Mouse (Mus musculus) erythroblast, embryonic 14.5 days (primary cell): ENCODE measurements at regions not wholly inside any gene's neighbourhood (a gene's known extent, or its start where the extent isn't known, plus 50 kb on each side); places are given as distances from the start of the nearest gene placed in this dataset.

Experiments
- H3K27me3 ChIP-seq: 2 replicates; pipeline ENCODE4 v1.6.1; 2012; ENCODE audit warnings: inconsistent platforms; ENCODE audit not compliant: control insufficient read depth
- H3K36me3 ChIP-seq: 2 replicates; pipeline ENCODE4 v1.6.1; 2012; ENCODE audit warnings: mild to moderate bottlenecking, inconsistent platforms; ENCODE audit not compliant: control insufficient read depth
- H3K4me1 ChIP-seq: 2 replicates; pipeline ENCODE4 v1.6.1; 2012; ENCODE audit warnings: inconsistent platforms; ENCODE audit not compliant: control insufficient read depth
- H3K4me3 ChIP-seq: replicated peaks from 2 replicates; pipeline ENCODE3; 2012; ENCODE audit warnings: moderate library complexity, mild to moderate bottlenecking, inconsistent platforms
- H3K9me3 ChIP-seq: 2 replicates; pipeline ENCODE4 v1.6.1; 2012; ENCODE audit warnings: low read length, inconsistent platforms, mixed read lengths; ENCODE audit not compliant: control insufficient read depth
- GATA1 ChIP-seq: IDR thresholded peaks from 2 replicates; pipeline ENCODE4 v1.6.1; 2012; ENCODE audit warnings: low read length, inconsistent platforms, mixed read lengths
- TAL1 ChIP-seq: IDR thresholded peaks from 3 replicates; pipeline ENCODE4 v1.6.1; 2012; ENCODE audit warnings: low read length, inconsistent platforms, mixed read lengths

DNA sequence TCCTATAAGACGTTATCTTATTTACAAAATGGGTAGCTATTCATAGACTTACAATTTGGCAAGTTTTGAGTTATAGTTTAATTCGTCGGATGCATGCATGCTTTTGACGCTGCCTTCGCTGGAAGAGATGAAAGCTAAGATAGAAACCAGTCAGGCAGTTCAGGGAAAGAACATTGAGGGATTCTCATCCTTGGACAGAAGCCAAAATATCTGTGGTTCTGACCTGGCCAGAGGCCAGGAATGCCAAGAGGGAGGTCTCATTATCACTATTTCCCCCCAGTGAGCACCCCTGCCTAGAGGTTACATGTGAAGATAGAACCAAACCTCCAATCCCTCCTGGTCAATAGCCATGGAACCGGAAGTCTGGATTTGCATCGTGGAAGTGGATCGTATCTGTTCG lies 167.1 kb upstream of the Ankrd55 start:
- Histone ChIP-seq H3K27me3 (peaks cover 33% of the 10 kb centered on the region), H3K36me3 (no peaks in the 10 kb centered on the region), H3K4me3 (no peak overlapping the region), H3K4me1 (no peaks in the 10 kb centered on the region; the same call in 1 of the 2 replicates), H3K9me3 (no peaks in the 10 kb centered on the region)
- TF ChIP-seq TAL1 (no peak), GATA1 (no peak)

GRCm38 (mm10) chr13:112122842-112123373 lies 165.3 kb upstream of the Ankrd55 start:
- no peaks in the 10 kb centered on the region for H3K36me3 ChIP-seq
- no peaks in the 10 kb centered on the region for H3K9me3 ChIP-seq
- H3K4me1 ChIP-seq = no peaks in the 10 kb centered on the region; the same call in 1 of the 2 replicates
- peaks cover 25% of the 10 kb centered on the region for H3K27me3 ChIP-seq
- no peak overlapping the region for H3K4me3 ChIP-seq
- no peak for TF ChIP-seq GATA1
- TF ChIP-seq TAL1 = no peak

DNA sequence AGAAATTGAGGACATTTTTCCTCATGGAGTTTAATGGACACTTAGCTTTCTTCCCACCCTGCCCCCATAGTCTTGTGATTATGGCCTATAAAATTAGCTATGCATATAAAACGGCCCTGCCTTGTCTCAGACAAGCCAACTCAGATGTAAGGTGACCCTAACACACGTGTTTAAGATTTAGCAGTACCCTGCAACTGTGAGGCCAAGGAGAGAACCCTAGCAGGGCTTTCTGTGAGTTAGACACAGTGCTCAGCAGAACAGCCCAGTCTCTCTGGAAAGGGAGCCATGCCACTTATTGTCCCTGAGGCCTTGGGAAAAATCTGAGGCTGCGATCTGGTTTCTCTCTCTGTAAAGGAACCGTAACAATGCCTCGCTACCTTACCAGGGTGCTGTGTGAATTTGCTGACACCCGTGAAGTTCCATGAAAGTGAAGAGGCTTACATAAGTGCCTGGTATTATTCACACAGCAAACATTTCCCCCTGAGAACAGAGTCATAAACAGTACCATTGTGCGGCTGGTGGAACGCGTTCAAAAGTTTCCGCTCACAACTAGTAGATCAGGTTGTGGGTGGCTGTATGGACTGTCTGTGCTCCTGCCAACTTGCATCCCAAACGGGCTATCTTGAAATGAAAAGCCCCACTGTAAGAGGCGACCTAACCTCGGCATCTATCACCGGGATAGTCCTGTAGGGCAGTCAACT lies 162.3 kb upstream of the Ankrd55 start:
- Histone ChIP-seq H3K27me3 (peaks cover 28% of the 10 kb centered on the region), H3K4me3 (no peak overlapping the region), H3K4me1 (no peaks in the 10 kb centered on the region; the same call in 1 of the 2 replicates), H3K36me3 (no peaks in the 10 kb centered on the region), H3K9me3 (no peaks in the 10 kb centered on the region)
- TF ChIP-seq GATA1 (no peak), TAL1 (no peak)

DNA sequence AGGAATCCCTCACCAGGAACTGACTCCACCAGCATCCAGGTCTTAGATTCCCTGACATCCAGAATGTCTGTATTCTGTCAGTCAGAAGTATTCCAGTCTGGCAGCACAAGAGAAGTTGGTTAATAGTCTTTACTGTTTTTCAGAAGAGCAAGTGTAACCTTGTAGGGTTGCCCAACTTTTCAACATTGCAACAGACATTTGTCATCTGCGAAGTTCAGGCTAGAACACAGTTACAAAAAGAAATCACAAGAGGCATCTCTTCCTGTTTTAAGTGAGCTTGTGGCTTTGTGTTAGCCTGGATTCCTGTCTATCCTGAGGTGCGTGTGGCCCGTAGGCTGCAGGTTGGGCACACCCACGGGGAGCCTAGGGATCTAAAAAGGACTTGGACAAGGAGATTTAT lies 158.0 kb upstream of the Ankrd55 start:
- no peaks in the 10 kb centered on the region for H3K36me3 ChIP-seq
- TF ChIP-seq GATA1 (no peak), TAL1 (no peak)

GRCm38 (mm10) chr13:112130774-112131173 lies 157.5 kb upstream of the Ankrd55 start:
- Histone ChIP-seq H3K27me3 (peaks cover 19% of the 10 kb centered on the region), H3K4me3 (no peak overlapping the region), H3K9me3 (no peaks in the 10 kb centered on the region), H3K4me1 (no peaks in the 10 kb centered on the region), H3K36me3 (no peaks in the 10 kb centered on the region)
- TF ChIP-seq GATA1 (no peak), TAL1 (no peak)

More for the DNA sequence above, 158.0 kb upstream of the Ankrd55 start:
- no peak overlapping the region for H3K4me3 ChIP-seq
- no peaks in the 10 kb centered on the region for H3K9me3 ChIP-seq
- H3K27me3 ChIP-seq = peaks cover 19% of the 10 kb centered on the region
- H3K4me1 ChIP-seq = no peaks in the 10 kb centered on the region

DNA sequence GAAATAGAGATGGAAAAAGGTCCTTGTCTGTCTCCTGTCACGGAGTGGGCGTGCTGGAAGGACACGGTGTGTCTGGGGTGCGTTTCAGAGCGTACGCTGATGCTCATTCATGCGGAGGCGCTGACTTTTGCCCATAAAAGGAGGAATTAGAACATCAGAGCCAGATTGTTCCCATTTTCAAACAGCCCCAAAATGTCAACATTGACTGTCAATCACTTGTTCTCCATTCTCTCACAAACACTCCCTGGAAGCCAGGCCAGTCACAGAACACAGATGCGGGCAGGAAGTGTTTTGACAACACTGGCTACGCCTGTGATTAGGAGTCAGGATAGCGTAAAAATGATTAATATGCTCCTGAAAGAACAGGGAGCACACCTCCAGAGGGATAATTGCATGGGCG lies 157.1 kb upstream of the Ankrd55 start:
- TF ChIP-seq TAL1 = no peak
- TF ChIP-seq GATA1 = no peak
- Histone ChIP-seq H3K4me1 (no peaks in the 10 kb centered on the region), H3K9me3 (no peaks in the 10 kb centered on the region), H3K27me3 (peaks cover 19% of the 10 kb centered on the region), H3K4me3 (no peak overlapping the region), H3K36me3 (no peaks in the 10 kb centered on the region)

DNA sequence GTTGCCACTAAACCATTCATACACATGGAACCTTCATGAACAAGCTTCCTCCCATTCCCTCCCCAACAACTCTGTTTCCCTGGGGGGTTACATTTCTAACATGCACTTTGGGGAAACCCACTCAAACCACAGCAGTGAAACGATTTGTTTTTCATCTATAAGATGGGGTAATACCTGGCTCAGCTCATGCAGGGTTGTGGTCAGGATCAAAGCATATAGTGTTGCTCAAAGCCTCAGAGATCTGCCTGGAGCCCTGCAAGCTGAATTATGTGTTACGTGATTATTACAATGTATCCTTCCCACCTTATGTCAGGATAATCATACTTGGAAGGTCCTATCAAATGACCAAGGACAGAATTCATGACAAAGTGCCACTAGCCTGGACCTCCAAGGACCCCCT lies 154.5 kb upstream of the Ankrd55 start:
- Histone ChIP-seq H3K27me3 (peaks cover 19% of the 10 kb centered on the region), H3K4me3 (no peak overlapping the region), H3K4me1 (no peaks in the 10 kb centered on the region), H3K9me3 (no peaks in the 10 kb centered on the region), H3K36me3 (no peaks in the 10 kb centered on the region)
- no peak for TF ChIP-seq TAL1
- no peak for TF ChIP-seq GATA1

DNA sequence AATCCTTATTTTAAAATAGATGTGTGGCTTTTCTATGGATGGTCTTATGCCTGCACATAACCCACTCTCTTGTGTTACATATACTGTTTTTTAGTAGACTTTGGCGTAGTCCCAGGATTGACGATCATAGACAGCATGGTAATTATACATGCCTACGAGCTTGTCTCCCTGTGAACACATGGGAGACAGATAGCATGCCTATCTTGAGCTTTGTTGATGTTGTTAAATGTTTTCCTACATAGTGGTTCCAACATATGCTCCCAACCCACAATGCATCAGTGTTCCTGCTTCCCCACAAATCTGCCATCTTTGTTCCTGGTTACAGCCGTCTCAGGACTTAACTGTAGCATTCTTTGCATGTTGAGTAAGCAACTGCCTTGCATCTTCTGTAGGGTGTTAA lies 153.6 kb upstream of the Ankrd55 start:
- Histone ChIP-seq H3K27me3 (peaks cover 11% of the 10 kb centered on the region), H3K4me3 (no peak overlapping the region), H3K9me3 (no peaks in the 10 kb centered on the region), H3K36me3 (no peaks in the 10 kb centered on the region), H3K4me1 (no peaks in the 10 kb centered on the region)
- TF ChIP-seq TAL1 (no peak), GATA1 (no peak)

- Histone ChIP-seq H3K9me3 (no peaks in the 10 kb centered on the region), H3K36me3 (no peaks in the 10 kb centered on the region), H3K4me3 (no peak overlapping the region), H3K27me3 (peaks cover 3% of the 10 kb centered on the region), H3K4me1 (no peaks in the 10 kb centered on the region)
- TF ChIP-seq GATA1 (no peak), TAL1 (no peak)
Measured at GRCm38 (mm10) chr13:112135777-112136176, 152.5 kb upstream of the Ankrd55 start.
